Mouse (Mus musculus) intestine, embryonic 15.5 days (tissue): Measurements from ENCODE around the gene C1qtnf9. TPM values are rescaled to one million over a fixed set of nuclear protein-coding genes. Genes with fewer than 3 reads are reported as not detected.

ENCODE experiments used
- ATAC-seq: fragments of 200-750 bp; cut with Nextera tagmentation; 2 replicates; pipeline ENCODE4 v1.8.0; 2017; ENCODE audit warnings: moderate TSS enrichment, moderate library complexity
- H3K27ac ChIP-seq: fragments of 300-500 bp; sonication (generic); 2 replicates; pipeline ENCODE4 v1.5.1; 2015; ENCODE audit warnings: mild to moderate bottlenecking, inconsistent platforms
- H3K27me3 ChIP-seq: fragments of 300-500 bp; sonication (generic); replicated peaks from 2 replicates; pipeline ENCODE4 v1.6.1; 2015; ENCODE audit warnings: inconsistent platforms
- H3K36me3 ChIP-seq: fragments of 300-500 bp; sonication (generic); 2 replicates; pipeline ENCODE4 v1.6.1; 2015; ENCODE audit warnings: inconsistent platforms
- H3K4me1 ChIP-seq: fragments of 300-500 bp; sonication (generic); replicated peaks from 2 replicates; pipeline ENCODE4 v1.6.1; 2015; ENCODE audit warnings: inconsistent platforms
- H3K4me2 ChIP-seq: fragments of 300-500 bp; sonication (generic); replicated peaks from 2 replicates; pipeline ENCODE4 v1.6.1; 2015; ENCODE audit warnings: mild to moderate bottlenecking, inconsistent platforms
- H3K4me3 ChIP-seq: fragments of 300-500 bp; sonication (generic); replicated peaks from 2 replicates; pipeline ENCODE4 v1.5.1; 2015; ENCODE audit warnings: inconsistent platforms
- H3K9ac ChIP-seq: fragments of 300-500 bp; sonication (generic); 2 replicates; pipeline ENCODE4 v1.6.1; 2015; ENCODE audit warnings: inconsistent platforms
- H3K9me3 ChIP-seq: fragments of 300-500 bp; sonication (generic); 2 replicates; pipeline ENCODE4 v1.6.1; 2016; ENCODE audit warnings: inconsistent platforms
- WGBS: fragments of 180-500 bp; shearing (Covaris S2); methylation state at CpG from one replicate; pipeline ENCODE4 v1.1.7; 2015; 5-methylcytosine and 5-hydroxymethylcytosine counted together
- polyA plus RNA-seq: library from polyadenylated mRNA; unstranded; fragments of >200 nt; fragmentation: Nextera tagmentation; extraction: Ambion mirVana; gene quantifications from 2 replicates; pipeline ENCODE4 v1.2.1, GENCODE M21; 2015

The C1qtnf9 gene
- polyA plus RNA-seq, 1 experiment from 2014 or later = 1.3 TPM

- H3K4me1 ChIP-seq = no peaks in the 10 kb centered on the region
- H3K9ac ChIP-seq = no peak overlapping the region
- peaks cover 14% of the 10 kb centered on the region for H3K36me3 ChIP-seq
- WGBS = 83% methylated on average over 14 of the region's 14 CpGs
- ATAC-seq = no peak
- no peaks in the 10 kb centered on the region for H3K9me3 ChIP-seq
- H3K4me2 ChIP-seq = no peak overlapping the region
- no peak overlapping the region for H3K4me3 ChIP-seq
- no peak overlapping the region for H3K27ac ChIP-seq
- no peaks in the 10 kb centered on the region for H3K27me3 ChIP-seq
These were observed 14.8 kb upstream of the C1qtnf9 start for GRCm38 (mm10) chr14:60752892-60753800.

DNA sequence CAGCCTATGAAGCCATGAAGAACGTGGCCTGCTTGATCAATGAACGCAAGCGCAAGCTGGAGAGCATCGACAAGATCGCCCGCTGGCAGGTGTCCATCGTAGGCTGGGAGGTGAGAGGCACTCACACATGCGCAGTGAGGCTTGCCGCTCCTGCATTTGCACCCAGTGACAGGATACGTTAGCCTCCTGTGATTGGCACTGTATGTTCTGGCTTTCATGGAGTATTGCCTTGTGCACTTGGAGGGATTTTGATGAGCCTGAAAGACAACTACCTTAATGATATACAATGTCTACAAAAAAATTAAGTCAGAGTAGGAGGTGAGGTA lies 14.2 kb upstream of the C1qtnf9 start:
- H3K4me3 ChIP-seq = no peak overlapping the region
- no peak overlapping the region for H3K9ac ChIP-seq
- H3K27ac ChIP-seq = no peak overlapping the region
- H3K4me2 ChIP-seq = no peak overlapping the region
- WGBS = 96% methylated on average over 10 of the region's 10 CpGs
- no peaks in the 10 kb centered on the region for H3K9me3 ChIP-seq
- H3K27me3 ChIP-seq = no peaks in the 10 kb centered on the region
- peaks cover 14% of the 10 kb centered on the region for H3K36me3 ChIP-seq
- ATAC-seq = no peak
- H3K4me1 ChIP-seq = no peaks in the 10 kb centered on the region

DNA sequence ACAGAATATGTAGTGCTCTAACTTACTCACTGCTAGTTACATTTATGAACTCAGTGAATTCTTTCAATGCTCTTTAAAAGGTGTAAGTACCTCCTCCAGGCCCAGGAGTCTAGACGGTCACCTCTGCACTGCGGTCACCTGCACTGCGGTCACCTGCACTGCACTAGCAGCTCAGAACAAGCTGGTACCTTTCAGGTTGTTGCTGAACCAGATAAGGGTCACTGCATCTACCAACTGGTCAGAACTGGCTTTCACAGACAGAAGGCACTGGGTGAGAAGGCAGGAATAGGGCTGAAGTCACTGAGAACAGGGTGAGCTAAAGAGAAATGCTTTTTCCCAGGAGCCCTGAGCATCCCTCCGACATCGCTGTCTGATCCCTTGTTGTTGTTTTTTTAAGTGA lies 13.3 kb upstream of the C1qtnf9 start:
- Histone ChIP-seq H3K27ac (no peak overlapping the region), H3K36me3 (peaks cover 14% of the 10 kb centered on the region), H3K4me3 (no peak overlapping the region), H3K4me2 (no peak overlapping the region), H3K9ac (no peak overlapping the region), H3K9me3 (no peaks in the 10 kb centered on the region), H3K27me3 (no peaks in the 10 kb centered on the region), H3K4me1 (no peaks in the 10 kb centered on the region)
- WGBS = 97% methylated on average over 5 of the region's 5 CpGs
- ATAC-seq = no peak

- no peak overlapping the region for H3K4me3 ChIP-seq
- 77% methylated on average over 15 of the region's 15 CpGs for WGBS
- H3K27me3 ChIP-seq = no peaks in the 10 kb centered on the region
- peaks cover 14% of the 10 kb centered on the region for H3K36me3 ChIP-seq
- no peaks in the 10 kb centered on the region for H3K4me1 ChIP-seq
- no peak overlapping the region for H3K4me2 ChIP-seq
- H3K9ac ChIP-seq = no peak overlapping the region
- H3K27ac ChIP-seq = no peak overlapping the region
- no peaks in the 10 kb centered on the region for H3K9me3 ChIP-seq
- peak; percentile 36; the same call in 1 of the 2 replicates for ATAC-seq
These were observed 11.7 kb upstream of the C1qtnf9 start for GRCm38 (mm10) chr14:60756271-60756670.

- Histone ChIP-seq H3K9ac (no peak overlapping the region), H3K4me3 (no peak overlapping the region), H3K9me3 (no peaks in the 10 kb centered on the region), H3K4me1 (0 out of 2 replicates have a peak, but pooled peaks cover 2% of the 10 kb centered on the region), H3K27ac (no peak overlapping the region), H3K4me2 (no peak overlapping the region), H3K27me3 (no peaks in the 10 kb centered on the region), H3K36me3 (peaks cover 12% of the 10 kb centered on the region; the same call in 1 of the 2 replicates)
- ATAC-seq = no peak
- WGBS = 94% methylated on average over 8 of the region's 8 CpGs
These were observed 10.7 kb upstream of the C1qtnf9 start for GRCm38 (mm10) chr14:60757265-60757664.

DNA sequence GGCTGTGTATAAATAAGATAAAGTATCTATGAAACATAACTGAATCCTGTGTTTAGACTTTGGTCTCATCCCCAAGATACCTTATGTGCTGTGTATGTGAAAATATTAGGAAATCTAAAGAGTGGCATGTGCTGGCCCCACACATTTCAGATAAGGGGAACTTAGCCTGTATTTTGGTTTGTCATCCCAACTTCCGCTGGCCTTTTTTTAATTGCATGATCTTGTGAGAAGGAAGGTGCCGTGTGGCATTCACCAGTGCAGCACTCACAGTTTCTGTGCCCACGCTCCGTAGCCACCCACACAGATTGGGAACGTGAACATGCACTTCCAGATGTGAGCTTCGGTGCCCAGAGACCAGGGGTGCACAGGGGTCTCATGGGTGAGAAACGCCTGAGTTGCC lies 10.2 kb upstream of the C1qtnf9 start:
- peaks cover 12% of the 10 kb centered on the region; the same call in 1 of the 2 replicates for H3K36me3 ChIP-seq

DNA sequence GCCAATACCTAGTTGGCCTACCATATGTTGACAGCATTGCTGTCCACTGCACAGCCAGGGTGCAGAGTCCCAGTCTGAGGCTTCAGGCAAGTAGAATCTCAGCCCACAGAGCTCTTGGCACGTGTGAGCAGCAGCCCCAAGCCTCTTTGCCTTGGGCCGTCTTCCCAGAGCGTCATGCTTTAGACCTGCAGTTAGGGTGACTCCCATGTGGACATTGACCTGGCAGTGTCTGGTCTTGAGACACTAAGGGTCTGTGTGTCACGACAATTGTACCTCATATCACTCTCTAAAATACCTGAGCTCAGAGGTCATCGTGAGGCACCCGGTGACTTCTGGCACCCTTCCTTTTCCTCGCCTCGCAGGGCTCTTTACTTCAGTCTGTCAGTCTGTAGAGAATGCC lies 8.8 kb upstream of the C1qtnf9 start:
- Histone ChIP-seq H3K4me3 (no peak overlapping the region), H3K36me3 (peaks cover 12% of the 10 kb centered on the region; the same call in 1 of the 2 replicates)

More for the DNA sequence above, 10.2 kb upstream of the C1qtnf9 start:
- H3K4me2 ChIP-seq = no peak overlapping the region
- no peak overlapping the region for H3K27ac ChIP-seq
- H3K4me3 ChIP-seq = no peak overlapping the region
- H3K4me1 ChIP-seq = 0 out of 2 replicates have a peak, but pooled peaks cover 2% of the 10 kb centered on the region
- H3K27me3 ChIP-seq = no peaks in the 10 kb centered on the region
- no peak for ATAC-seq
- H3K9me3 ChIP-seq = no peaks in the 10 kb centered on the region
- WGBS = 94% methylated on average over 7 of the region's 7 CpGs
- H3K9ac ChIP-seq = no peak overlapping the region

GRCm38 (mm10) chr14:60761801-60762200 lies 6.1 kb upstream of the C1qtnf9 start:
- Histone ChIP-seq H3K4me2 (no peak overlapping the region), H3K4me3 (no peak overlapping the region), H3K9ac (no peak overlapping the region), H3K27ac (no peak overlapping the region), H3K9me3 (no peaks in the 10 kb centered on the region), H3K4me1 (0 out of 2 replicates have a peak, but pooled peaks cover 2% of the 10 kb centered on the region), H3K36me3 (peaks cover 8% of the 10 kb centered on the region; the same call in 1 of the 2 replicates), H3K27me3 (no peaks in the 10 kb centered on the region)
- 76% methylated on average over 10 of the region's 10 CpGs for WGBS
- ATAC-seq = no peak

More for the DNA sequence above, 8.8 kb upstream of the C1qtnf9 start:
- no peak overlapping the region for H3K9ac ChIP-seq
- ATAC-seq = 0 out of 2 replicates have a peak, but pooled peaks have one; percentile 28
- H3K4me1 ChIP-seq = 0 out of 2 replicates have a peak, but pooled peaks cover 2% of the 10 kb centered on the region
- no peaks in the 10 kb centered on the region for H3K27me3 ChIP-seq
- H3K4me2 ChIP-seq = no peak overlapping the region
- H3K27ac ChIP-seq = no peak overlapping the region
- 84% methylated on average over 8 of the region's 8 CpGs for WGBS
- no peaks in the 10 kb centered on the region for H3K9me3 ChIP-seq

DNA sequence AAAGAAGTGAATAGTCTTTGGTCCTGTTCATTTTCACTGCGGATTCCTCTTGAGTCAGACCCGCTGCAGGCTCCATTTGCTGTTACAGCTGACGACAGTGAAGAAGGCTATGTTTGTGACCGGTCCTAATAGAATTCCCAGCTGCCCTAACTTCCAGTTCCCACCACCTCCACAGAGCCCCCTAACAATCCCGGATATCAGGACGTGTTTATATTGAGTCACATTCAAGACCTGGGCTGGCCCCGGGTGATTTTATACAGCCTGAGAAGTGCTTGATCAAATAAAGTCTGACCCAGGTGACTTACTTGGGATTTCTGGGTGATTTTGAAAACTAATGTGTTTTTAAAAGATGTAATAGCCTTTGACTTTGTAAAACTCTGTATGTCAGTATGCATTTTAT lies 5.2 kb upstream of the C1qtnf9 start:
- Histone ChIP-seq H3K9ac (no peak overlapping the region), H3K4me1 (0 out of 2 replicates have a peak, but pooled peaks cover 2% of the 10 kb centered on the region), H3K4me2 (no peak overlapping the region), H3K9me3 (no peaks in the 10 kb centered on the region), H3K4me3 (no peak overlapping the region), H3K27ac (no peak overlapping the region), H3K27me3 (no peaks in the 10 kb centered on the region), H3K36me3 (peaks cover 5% of the 10 kb centered on the region; the same call in 1 of the 2 replicates)
- no peak for ATAC-seq
- 35% methylated on average over 7 of the region's 7 CpGs for WGBS

GRCm38 (mm10) chr14:60763746-60764145 lies 4.2 kb upstream of the C1qtnf9 start:
- WGBS = 85% methylated on average over 5 of the region's 5 CpGs
- H3K27ac ChIP-seq = no peak overlapping the region

GRCm38 (mm10) chr14:60764526-60764925 lies 3.4 kb upstream of the C1qtnf9 start:
- no peak overlapping the region for H3K27ac ChIP-seq
- H3K9ac ChIP-seq = no peak overlapping the region
- no peak for ATAC-seq
- 79% methylated on average over 4 of the region's 4 CpGs for WGBS
- H3K9me3 ChIP-seq = no peaks in the 10 kb centered on the region
- no peak overlapping the region for H3K4me2 ChIP-seq
- H3K36me3 ChIP-seq = peaks cover 5% of the 10 kb centered on the region; the same call in 1 of the 2 replicates
- 0 out of 2 replicates have a peak, but pooled peaks cover 2% of the 10 kb centered on the region for H3K4me1 ChIP-seq
- H3K4me3 ChIP-seq = no peak overlapping the region
- H3K27me3 ChIP-seq = no peaks in the 10 kb centered on the region

More at GRCm38 (mm10) chr14:60763746-60764145, 4.2 kb upstream of the C1qtnf9 start:
- Histone ChIP-seq H3K4me2 (no peak overlapping the region), H3K4me1 (0 out of 2 replicates have a peak, but pooled peaks cover 2% of the 10 kb centered on the region), H3K9ac (no peak overlapping the region), H3K36me3 (peaks cover 5% of the 10 kb centered on the region; the same call in 1 of the 2 replicates), H3K27me3 (no peaks in the 10 kb centered on the region), H3K9me3 (no peaks in the 10 kb centered on the region), H3K4me3 (no peak overlapping the region)
- ATAC-seq = no peak

GRCm38 (mm10) chr14:60765025-60765424 lies 2.9 kb upstream of the C1qtnf9 start:
- WGBS = 64% methylated on average over 2 of the region's 2 CpGs
- H3K9me3 ChIP-seq = no peaks in the 10 kb centered on the region
- H3K27ac ChIP-seq = peak overlapping the region; percentile 11; the same call in 1 of the 2 replicates
- no peak overlapping the region for H3K9ac ChIP-seq
- no peak overlapping the region for H3K4me3 ChIP-seq
- H3K27me3 ChIP-seq = no peaks in the 10 kb centered on the region
- no peak for ATAC-seq
- 0 out of 2 replicates have a peak, but pooled peaks cover 2% of the 10 kb centered on the region for H3K4me1 ChIP-seq
- H3K4me2 ChIP-seq = no peak overlapping the region
- peaks cover 5% of the 10 kb centered on the region; the same call in 1 of the 2 replicates for H3K36me3 ChIP-seq
